Mouse (Mus musculus) erythroblast, embryonic 14.5 days (primary cell): ENCODE measurements at regions not wholly inside any gene's neighbourhood (a gene's known extent, or its start where the extent isn't known, plus 50 kb on each side); places are given as distances from the start of the nearest gene placed in this dataset.
"Not testable (repeated sequence)": the region's sequence is repeated elsewhere in the genome, so short reads cannot be mapped to it uniquely, and the experiment has no call there.

Experiments
- H3K27me3 ChIP-seq: 2 replicates; pipeline ENCODE4 v1.6.1; 2012; ENCODE audit warnings: inconsistent platforms; ENCODE audit not compliant: control insufficient read depth
- H3K36me3 ChIP-seq: 2 replicates; pipeline ENCODE4 v1.6.1; 2012; ENCODE audit warnings: mild to moderate bottlenecking, inconsistent platforms; ENCODE audit not compliant: control insufficient read depth
- H3K4me1 ChIP-seq: 2 replicates; pipeline ENCODE4 v1.6.1; 2012; ENCODE audit warnings: inconsistent platforms; ENCODE audit not compliant: control insufficient read depth
- H3K4me3 ChIP-seq: replicated peaks from 2 replicates; pipeline ENCODE3; 2012; ENCODE audit warnings: moderate library complexity, mild to moderate bottlenecking, inconsistent platforms
- H3K9me3 ChIP-seq: 2 replicates; pipeline ENCODE4 v1.6.1; 2012; ENCODE audit warnings: low read length, inconsistent platforms, mixed read lengths; ENCODE audit not compliant: control insufficient read depth
- GATA1 ChIP-seq: IDR thresholded peaks from 2 replicates; pipeline ENCODE4 v1.6.1; 2012; ENCODE audit warnings: low read length, inconsistent platforms, mixed read lengths
- TAL1 ChIP-seq: IDR thresholded peaks from 3 replicates; pipeline ENCODE4 v1.6.1; 2012; ENCODE audit warnings: low read length, inconsistent platforms, mixed read lengths

DNA sequence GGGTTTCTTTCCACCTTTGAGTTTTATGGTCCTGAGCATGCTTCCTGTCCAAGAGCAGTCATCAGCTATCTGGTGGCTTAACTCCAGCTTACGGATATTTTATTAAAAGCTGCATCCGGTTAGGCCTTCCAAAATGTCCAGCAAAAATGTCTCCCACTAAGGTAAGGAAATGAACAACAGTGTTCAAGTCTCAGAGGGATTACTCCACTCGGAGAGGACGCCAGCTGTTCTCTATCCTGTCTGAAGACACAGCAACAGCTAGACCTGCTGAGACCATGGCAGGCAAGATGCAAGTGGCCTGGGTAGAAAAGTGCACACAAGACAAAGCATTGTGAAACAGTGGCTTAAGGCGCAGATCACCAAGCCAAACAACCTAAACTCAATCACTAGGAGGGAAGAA is 479.9 kb downstream of the Tns1 start:
- Histone ChIP-seq H3K27me3 (no peaks in the 10 kb centered on the region), H3K9me3 (no peaks in the 10 kb centered on the region), H3K36me3 (no peaks in the 10 kb centered on the region), H3K4me3 (no peak overlapping the region), H3K4me1 (no peaks in the 10 kb centered on the region)
- TF ChIP-seq GATA1 (no peak), TAL1 (no peak)

DNA sequence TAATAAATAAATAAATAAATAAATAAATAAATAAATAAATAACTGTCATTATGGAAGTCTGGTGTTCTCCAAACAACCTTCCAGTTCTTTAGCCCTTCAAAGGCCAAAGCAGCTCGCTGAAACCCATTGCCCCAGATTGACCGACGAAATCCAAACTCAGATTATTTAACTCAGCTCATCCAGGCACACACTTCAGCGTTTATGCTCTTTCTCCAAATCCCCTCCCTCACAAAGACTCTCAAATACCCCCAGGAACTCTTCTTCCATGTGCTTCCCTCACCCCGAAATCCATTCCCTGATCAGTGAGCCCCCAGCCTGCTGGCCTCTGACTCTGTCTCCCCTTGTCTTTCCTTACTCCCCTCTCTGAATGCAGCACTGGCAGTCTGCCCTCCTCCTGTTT is 480.8 kb downstream of the Tns1 start:
- TF ChIP-seq GATA1 = no peak
- Histone ChIP-seq H3K4me3 (no peak overlapping the region), H3K27me3 (no peaks in the 10 kb centered on the region), H3K4me1 (no peaks in the 10 kb centered on the region), H3K9me3 (peaks cover 3% of the 10 kb centered on the region; the same call in 1 of the 2 replicates), H3K36me3 (no peaks in the 10 kb centered on the region)

DNA sequence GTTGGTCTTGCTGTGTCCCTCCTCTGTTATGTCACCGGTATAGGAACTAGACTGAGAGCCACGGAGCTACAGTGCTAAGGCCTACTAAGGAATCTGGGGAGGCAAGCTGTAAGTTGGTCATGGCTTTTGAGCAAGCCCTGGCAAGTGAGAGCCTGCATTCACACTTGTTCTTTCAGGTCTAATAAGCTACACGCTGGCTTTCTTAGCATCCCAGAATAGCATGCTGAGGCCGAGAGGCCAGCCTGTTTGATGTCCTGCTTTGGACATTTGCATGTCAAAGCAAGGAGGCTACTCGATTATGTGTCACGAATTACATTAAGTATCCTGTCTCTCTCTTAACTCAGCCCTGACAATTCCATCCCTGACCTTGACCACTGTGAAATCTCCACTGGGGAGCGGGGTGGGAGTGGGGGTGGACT is 481.5 kb downstream of the Tns1 start:
- Histone ChIP-seq H3K27me3 (no peaks in the 10 kb centered on the region), H3K4me1 (no peaks in the 10 kb centered on the region), H3K36me3 (no peaks in the 10 kb centered on the region)

DNA sequence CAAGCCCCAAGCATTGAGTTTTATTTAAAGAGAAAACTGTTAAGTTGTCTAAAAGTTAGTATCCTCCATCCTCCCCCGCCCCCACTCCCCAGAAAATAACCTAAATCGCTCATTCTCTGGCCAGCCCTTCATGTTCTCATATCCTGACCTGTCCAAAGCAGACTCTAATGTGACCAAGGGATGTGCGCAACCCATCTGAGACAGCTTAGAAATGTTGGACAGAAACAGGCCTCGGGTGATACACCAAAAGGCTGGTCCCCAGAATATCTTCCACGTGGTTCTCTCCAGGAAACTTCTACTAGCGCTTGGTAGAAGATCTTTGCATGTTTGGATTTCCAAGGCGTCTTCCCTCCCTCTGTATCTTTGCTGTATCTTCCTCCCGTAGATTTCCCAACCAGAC is 482.8 kb downstream of the Tns1 start:
- Histone ChIP-seq H3K36me3 (no peaks in the 10 kb centered on the region), H3K27me3 (no peaks in the 10 kb centered on the region), H3K4me1 (no peaks in the 10 kb centered on the region), H3K9me3 (peaks cover 4% of the 10 kb centered on the region; the same call in 1 of the 2 replicates), H3K4me3 (no peak overlapping the region)
- TF ChIP-seq GATA1 (no peak), TAL1 (no peak)

More for the DNA sequence above, 481.5 kb downstream of the Tns1 start:
- TF ChIP-seq GATA1 (no peak), TAL1 (no peak)
- peaks cover 4% of the 10 kb centered on the region; the same call in 1 of the 2 replicates for H3K9me3 ChIP-seq
- no peak overlapping the region for H3K4me3 ChIP-seq

DNA sequence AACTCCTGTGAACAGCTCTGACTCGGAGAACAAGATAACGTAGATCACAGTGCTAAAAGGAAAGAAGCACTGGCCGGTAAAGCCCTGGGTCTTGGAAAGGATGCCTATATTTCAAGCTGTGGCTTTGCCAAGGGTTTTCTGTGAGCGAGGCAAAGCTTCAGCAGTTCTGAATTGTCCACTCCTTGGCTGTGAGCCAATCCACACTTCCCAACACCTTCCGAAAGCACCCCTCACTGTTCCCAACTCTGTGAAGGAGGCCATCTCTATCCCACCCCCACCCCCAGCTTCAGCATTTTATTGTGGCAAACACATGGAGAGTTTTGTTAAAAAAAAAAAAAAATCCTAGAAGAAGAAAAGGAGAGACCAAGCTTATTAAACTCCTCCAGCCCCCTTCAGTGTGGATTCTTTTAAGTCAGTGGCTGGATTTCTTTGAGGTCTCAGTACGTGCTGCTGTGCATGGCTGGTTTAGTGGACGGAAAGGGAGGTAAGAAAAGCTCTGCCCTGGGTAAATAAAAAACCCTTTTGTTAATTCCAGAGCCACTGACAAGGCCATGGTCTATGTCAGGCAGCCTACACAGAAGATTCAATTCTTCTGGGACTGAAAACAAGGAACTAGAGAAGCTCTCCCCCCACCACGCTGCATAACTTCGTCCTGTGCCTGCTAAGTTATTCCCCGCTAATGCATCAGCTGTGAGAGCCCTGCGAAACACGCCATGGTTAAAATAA is 483.4 kb downstream of the Tns1 start:
- peaks cover 4% of the 10 kb centered on the region; the same call in 1 of the 2 replicates for H3K9me3 ChIP-seq
- TF ChIP-seq TAL1 = no peak
- no peak for TF ChIP-seq GATA1

DNA sequence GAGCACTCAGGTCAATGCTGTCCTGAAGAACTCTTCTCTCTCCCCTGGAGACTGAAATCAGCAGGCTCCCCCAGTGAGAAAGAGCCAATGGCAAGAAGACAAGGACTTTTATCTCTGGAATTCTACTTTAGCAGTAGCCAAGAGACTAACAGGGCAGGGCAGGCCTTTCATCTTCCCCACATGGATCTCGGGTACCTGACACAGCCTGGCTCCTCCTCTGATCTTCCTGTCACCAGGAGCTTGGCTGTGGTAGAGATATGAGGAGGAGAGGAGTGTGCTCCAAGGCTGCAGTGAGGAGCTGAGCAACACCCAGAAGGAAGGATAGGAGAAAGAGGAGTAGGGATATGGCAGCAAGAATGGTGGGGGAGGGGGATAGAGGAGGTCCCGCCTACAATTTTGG is 488.5 kb downstream of the Tns1 start:
- Histone ChIP-seq H3K27me3 (no peaks in the 10 kb centered on the region), H3K9me3 (peaks cover 4% of the 10 kb centered on the region; the same call in 1 of the 2 replicates), H3K4me3 (no peak overlapping the region), H3K4me1 (no peaks in the 10 kb centered on the region), H3K36me3 (no peaks in the 10 kb centered on the region)
- TF ChIP-seq GATA1 (no peak), TAL1 (no peak)

More for the DNA sequence above, 483.4 kb downstream of the Tns1 start:
- Histone ChIP-seq H3K36me3 (no peaks in the 10 kb centered on the region), H3K27me3 (no peaks in the 10 kb centered on the region), H3K4me1 (no peaks in the 10 kb centered on the region), H3K4me3 (no peak overlapping the region)

DNA sequence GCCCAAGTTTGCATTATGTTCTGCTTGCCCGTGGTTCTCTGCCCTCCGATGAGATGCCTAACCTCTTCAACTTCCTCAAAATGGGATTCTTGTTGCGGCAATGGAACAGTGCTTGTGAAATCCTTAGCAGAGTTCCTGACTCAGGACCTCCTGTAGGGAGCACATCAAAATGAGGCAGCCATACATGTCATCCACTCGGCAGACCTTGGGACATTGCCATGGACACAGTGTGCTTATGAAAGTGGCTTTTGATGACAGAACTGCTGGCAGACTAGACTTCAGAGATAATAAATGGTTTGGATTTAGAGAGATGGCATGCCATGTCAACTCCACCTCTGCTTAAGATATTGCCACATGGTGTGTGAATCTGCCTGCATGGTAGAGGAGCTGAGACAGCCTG is 489.4 kb downstream of the Tns1 start:
- Histone ChIP-seq H3K4me3 (no peak overlapping the region), H3K9me3 (peaks cover 4% of the 10 kb centered on the region; the same call in 1 of the 2 replicates), H3K36me3 (no peaks in the 10 kb centered on the region), H3K27me3 (no peaks in the 10 kb centered on the region), H3K4me1 (no peaks in the 10 kb centered on the region)
- TF ChIP-seq GATA1 (no peak), TAL1 (no peak)

DNA sequence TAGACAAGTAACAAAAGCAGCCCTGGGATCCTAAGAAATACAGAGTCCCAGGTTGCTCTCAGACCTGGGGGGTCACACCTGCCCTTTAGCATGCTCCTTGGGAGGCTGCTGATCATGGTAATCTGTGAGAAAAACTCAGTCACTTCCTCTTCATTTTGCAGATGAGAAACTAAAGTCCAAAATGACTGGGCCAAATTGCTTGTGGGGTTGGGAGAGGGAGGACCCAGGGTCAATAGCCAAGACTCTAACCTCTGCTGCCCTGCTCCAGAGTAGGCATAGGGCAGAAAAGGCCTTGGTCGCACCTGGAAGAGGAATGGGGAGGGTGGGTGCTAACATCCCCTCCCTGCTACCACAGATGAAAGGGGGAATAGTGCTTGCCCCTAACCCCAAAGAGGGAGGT is 491.2 kb downstream of the Tns1 start:
- Histone ChIP-seq H3K4me1 (no peaks in the 10 kb centered on the region), H3K4me3 (no peak overlapping the region), H3K36me3 (no peaks in the 10 kb centered on the region), H3K27me3 (no peaks in the 10 kb centered on the region), H3K9me3 (no peaks in the 10 kb centered on the region)
- TF ChIP-seq GATA1 = no peak
- no peak for TF ChIP-seq TAL1

DNA sequence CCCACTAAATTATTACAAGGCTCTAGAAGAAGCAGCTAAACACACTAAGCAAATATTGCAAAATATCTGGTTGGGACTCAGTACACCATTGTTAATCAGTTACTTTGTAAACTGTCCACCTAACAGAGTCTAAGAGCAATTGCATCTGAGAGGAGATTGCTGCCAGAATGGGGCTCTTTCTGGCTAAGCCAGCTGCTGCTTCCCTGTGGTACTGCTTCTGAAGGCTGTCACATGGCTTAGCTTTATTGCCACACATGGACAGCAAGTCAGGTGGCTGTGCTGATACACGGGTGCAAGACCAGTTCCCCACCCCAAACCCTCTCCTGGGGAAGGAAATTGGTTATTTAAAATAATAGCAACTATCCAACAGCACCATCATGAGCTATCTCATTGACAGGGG is 493.9 kb downstream of the Tns1 start:
- H3K36me3 ChIP-seq = no peaks in the 10 kb centered on the region
- H3K27me3 ChIP-seq = no peaks in the 10 kb centered on the region
- H3K4me1 ChIP-seq = no peaks in the 10 kb centered on the region
- TF ChIP-seq TAL1 (no peak), GATA1 (no peak)
- no peaks in the 10 kb centered on the region for H3K9me3 ChIP-seq
- no peak overlapping the region for H3K4me3 ChIP-seq

DNA sequence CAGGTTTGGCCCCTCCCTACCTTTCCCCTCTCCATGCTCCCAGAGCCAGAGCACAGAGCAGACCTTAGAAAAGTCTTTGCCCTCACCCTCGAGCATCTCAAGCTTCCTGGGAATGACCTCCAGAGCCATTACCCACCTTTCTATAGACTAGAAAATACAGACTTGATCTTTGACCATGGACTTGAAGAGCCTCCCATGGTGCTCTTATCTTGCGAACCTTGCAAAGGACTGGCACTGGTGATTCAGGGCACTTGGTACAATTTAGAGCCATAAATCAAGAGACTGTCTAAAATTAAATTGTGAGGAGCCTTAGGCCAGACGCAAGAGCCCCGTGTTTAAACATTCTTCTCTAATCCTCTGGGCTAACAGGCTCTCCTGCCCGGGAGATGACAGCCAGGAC is 498.9 kb downstream of the Tns1 start:
- Histone ChIP-seq H3K4me1 (no peaks in the 10 kb centered on the region), H3K36me3 (no peaks in the 10 kb centered on the region), H3K9me3 (no peaks in the 10 kb centered on the region), H3K4me3 (no peak overlapping the region), H3K27me3 (no peaks in the 10 kb centered on the region)
- TF ChIP-seq TAL1 (no peak), GATA1 (no peak)

DNA sequence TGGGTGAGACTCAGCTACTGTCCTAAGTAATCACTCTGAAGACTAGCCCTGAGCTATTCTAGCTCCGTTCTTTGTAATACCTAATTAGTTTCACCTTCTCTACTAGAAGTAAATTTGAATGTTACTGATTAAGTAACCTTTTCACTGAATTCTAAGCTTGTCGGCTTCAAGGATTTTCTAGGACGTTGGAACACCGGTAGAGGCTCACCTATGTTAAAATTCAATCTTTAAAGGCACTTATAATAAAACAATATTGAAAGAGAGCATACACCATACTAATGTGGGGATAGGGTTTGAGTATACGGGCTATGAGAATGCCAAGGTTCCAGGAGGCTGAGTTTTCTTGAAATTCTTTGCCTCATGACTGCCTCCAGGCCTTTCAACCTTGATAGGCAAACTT is 503.1 kb downstream of the Tns1 start:
- not testable (repeated sequence) for H3K36me3 ChIP-seq, H3K4me3 ChIP-seq, H3K27me3 ChIP-seq, H3K4me1 ChIP-seq, H3K9me3 ChIP-seq
